Mouse (Mus musculus): ENCODE measurements around the gene Celsr2. TPM values are rescaled to one million over a fixed set of nuclear protein-coding genes. Genes with fewer than 3 reads are reported as not detected.

Celsr2 gene
- polyA plus RNA-seq, 1 experiment from 2014 or later = 14.4 TPM

DNA sequence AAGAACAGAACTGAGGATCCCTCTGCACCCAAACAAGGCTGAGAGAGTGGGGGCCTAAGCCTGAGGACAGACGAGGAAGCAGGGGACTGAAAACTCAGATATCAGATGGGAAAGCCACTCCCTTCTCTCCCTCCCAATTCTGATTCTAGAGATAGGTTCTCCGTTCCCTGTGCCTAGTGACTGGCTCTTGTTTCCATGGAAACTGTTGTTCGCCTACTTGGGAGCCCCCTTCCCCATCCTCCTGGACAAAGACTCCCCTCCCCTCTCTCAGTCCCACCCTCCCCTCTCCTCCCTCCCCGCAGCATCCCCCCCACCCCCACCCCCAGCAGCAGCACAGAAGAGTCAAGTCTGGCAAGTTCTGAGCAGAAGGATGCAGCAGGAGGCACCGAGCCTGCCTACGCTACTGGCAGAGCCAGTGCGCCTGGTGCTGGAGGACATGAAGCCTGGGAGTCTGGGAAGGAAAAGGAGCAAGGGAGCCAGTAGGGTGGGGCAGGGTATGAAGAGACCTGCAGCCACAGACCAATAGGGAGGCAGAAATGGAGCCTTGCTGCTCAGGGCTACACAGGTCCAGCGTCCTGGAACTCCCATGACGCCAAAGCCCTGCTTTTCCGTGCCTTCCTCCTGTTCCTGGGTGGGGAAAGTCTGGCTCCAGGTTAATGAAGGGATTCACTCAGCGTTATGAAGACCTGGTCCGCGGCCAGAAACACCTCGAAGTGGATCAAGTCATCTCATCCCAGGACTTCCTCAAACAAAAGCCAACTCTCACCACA is 9.6 kb downstream of the Celsr2 start:
- WGBS = 47% methylated on average over 13 of the region's 14 CpGs

DNA sequence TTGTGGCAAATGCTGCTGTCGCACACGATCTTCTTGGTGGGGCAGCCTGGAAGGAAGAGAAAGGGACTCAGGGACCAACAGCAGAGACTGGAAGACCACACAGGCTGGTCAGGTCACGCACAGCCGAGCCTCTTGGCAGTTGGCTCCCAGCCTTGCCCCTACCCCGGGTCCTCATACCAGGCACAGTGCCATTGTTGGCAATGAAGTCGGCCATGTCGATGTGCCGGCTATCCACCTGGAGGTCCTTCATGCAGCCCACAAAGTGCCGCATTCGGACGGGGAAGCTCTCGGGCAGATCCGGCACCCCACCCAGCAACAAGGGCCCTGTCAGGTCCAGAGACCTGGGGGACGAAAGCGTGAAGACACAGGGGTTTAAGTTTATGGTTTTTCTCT is 12.8 kb downstream of the Celsr2 start:
- H3K4me2 ChIP-seq (ENCODE audit: low read depth, low read length) = no peak overlapping the region
- no peaks in the 10 kb centered on the region for H3K27me3 ChIP-seq (ENCODE audit: control insufficient read depth, insufficient read depth, low read length)
- H3K9ac ChIP-seq (ENCODE audit: low read length) = no peak overlapping the region
- H3K4me3 ChIP-seq (replicated peaks; ENCODE audit: low read length) = no peak overlapping the region
- 85% methylated on average over 15 of the region's 15 CpGs for WGBS
- H3K4me1 ChIP-seq (ENCODE audit: control insufficient read depth, insufficient read depth, low read length) = peaks cover 9% of the 10 kb centered on the region; the same call in 1 of the 2 replicates
- peak overlapping the region; percentile 77 for H3K27ac ChIP-seq (ENCODE audit: low read length)
- H3K36me3 ChIP-seq (ENCODE audit: control insufficient read depth, insufficient read depth, low read length) = no peaks in the 10 kb centered on the region; the same call in 1 of the 2 replicates
- no peak for ATAC-seq (ENCODE audit: insufficient read depth, low FRiP score)
- no peaks in the 10 kb centered on the region for H3K9me3 ChIP-seq (replicated peaks; ENCODE audit: control insufficient read depth, low read length)

More for the DNA sequence above, 9.6 kb downstream of the Celsr2 start:
- Histone ChIP-seq H3K36me3 (ENCODE audit: control insufficient read depth, insufficient read depth, low read length) (no peaks in the 10 kb centered on the region; the same call in 1 of the 2 replicates), H3K9me3 (replicated peaks; ENCODE audit: control insufficient read depth, low read length) (no peaks in the 10 kb centered on the region), H3K27ac (ENCODE audit: low read length) (no peak overlapping the region), H3K4me2 (ENCODE audit: low read depth, low read length) (no peak overlapping the region), H3K27me3 (ENCODE audit: control insufficient read depth, insufficient read depth, low read length) (no peaks in the 10 kb centered on the region), H3K9ac (ENCODE audit: low read length) (peak overlapping the region; percentile 52; the same call in 1 of the 2 replicates), H3K4me1 (ENCODE audit: control insufficient read depth, insufficient read depth, low read length) (peaks cover 19% of the 10 kb centered on the region), H3K4me3 (replicated peaks; ENCODE audit: low read length) (no peak overlapping the region)
- ATAC-seq (ENCODE audit: insufficient read depth, low FRiP score) = no peak

DNA sequence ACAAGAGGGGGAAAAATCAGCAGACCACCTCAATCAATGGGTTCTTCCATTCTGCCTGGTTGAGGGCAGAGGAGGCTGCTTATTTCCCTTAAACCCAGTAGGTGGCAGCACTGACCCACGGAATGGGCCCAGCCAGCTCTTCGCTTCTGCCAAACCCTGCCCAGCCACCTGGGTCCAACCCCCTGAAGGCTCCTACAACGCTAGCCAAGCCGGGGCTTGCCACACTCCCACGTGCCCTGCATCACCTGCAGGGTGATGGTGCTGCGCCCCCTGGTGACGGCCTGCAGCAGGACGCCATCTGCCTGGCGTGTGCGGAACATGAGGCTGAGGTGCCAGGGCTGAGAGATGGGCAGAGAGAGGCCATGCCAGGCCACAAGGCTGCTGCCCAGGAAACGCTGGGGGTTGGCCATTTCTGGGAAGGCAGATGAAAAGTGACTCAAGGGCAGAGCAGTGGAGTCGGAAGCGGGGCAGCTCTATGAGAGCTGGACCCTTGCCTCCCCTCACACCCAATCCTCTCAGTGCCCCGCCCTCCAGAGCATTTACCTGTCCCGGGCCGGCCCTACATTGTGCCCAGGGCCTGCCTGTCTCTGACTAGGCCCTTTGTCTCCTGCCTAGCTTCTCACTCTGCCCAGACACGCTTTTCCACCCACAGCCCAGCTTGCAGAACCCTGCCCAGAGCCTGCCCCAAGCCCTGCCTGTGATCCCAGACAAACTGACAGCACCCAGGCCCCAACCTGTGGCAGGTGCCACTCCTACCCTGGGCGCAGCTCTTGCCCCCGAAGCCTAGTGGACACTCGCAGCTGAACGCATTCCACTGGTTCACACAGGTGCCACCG is 13.4 kb downstream of the Celsr2 start:
- Histone ChIP-seq H3K4me2 (ENCODE audit: low read depth, low read length) (peak overlapping the region; percentile 45), H3K9ac (ENCODE audit: low read length) (peak overlapping the region; percentile 41; the same call in 1 of the 2 replicates), H3K27ac (ENCODE audit: low read length) (peak overlapping the region; percentile 77), H3K27me3 (ENCODE audit: control insufficient read depth, insufficient read depth, low read length) (no peaks in the 10 kb centered on the region), H3K36me3 (ENCODE audit: control insufficient read depth, insufficient read depth, low read length) (peaks cover 3% of the 10 kb centered on the region; the same call in 1 of the 2 replicates), H3K4me3 (replicated peaks; ENCODE audit: low read length) (no peak overlapping the region), H3K9me3 (replicated peaks; ENCODE audit: control insufficient read depth, low read length) (no peaks in the 10 kb centered on the region), H3K4me1 (ENCODE audit: control insufficient read depth, insufficient read depth, low read length) (peaks cover 9% of the 10 kb centered on the region; the same call in 1 of the 2 replicates)
- 29% methylated on average over 22 of the region's 22 CpGs for WGBS
- peak; percentile 91 for ATAC-seq (ENCODE audit: insufficient read depth, low FRiP score)

DNA sequence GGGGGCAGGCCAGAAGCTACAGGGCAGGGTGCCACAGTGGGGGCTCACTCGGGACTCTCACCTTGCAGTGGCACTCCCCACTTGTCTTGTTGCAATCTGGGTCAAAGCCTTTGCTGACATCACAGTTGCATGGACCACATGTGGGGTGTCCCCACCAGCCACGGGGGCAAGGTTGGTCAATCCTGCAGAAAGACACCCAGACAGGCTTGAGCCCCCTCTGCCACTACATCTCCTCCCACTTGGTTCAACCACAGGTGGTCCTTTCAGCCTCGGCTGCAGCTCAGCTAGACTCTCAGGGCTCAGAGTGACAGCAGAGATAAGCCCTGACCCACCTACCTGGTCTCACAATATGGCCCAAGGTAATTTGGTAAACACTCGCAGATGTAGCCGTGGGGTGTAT is 14.9 kb downstream of the Celsr2 start:
- 0 out of 2 replicates have a peak, but pooled peaks cover 4% of the 10 kb centered on the region for H3K36me3 ChIP-seq (ENCODE audit: control insufficient read depth, insufficient read depth, low read length)

DNA sequence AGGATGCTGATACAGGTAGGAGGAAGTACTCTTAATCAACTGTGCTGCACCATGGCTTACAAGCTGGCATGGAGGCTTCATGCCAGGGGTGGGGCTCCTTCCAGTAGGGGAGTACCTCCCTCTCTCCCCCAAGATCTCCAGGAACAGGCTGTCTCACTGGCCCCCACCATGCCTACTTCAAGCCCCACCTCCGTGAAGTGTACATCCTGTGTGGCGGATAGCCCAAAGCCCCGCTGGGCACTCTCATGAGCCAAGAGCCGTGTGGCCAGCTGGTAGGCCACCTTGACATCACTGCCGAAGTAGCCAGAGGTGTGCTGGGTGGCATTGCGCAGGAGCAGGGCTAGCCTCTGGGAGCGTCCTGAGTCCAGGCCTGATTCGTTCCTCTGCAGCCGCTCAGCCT is 17.1 kb downstream of the Celsr2 start:
- WGBS = 86% methylated on average over 9 of the region's 9 CpGs

More for the DNA sequence above, 14.9 kb downstream of the Celsr2 start:
- H3K27ac ChIP-seq (ENCODE audit: low read length) = no peak overlapping the region
- peaks cover 3% of the 10 kb centered on the region; the same call in 1 of the 2 replicates for H3K4me1 ChIP-seq (ENCODE audit: control insufficient read depth, insufficient read depth, low read length)
- WGBS = 78% methylated on average over 5 of the region's 5 CpGs
- H3K27me3 ChIP-seq (ENCODE audit: control insufficient read depth, insufficient read depth, low read length) = no peaks in the 10 kb centered on the region
- no peak for ATAC-seq (ENCODE audit: insufficient read depth, low FRiP score)
- no peak overlapping the region for H3K4me3 ChIP-seq (replicated peaks; ENCODE audit: low read length)
- no peaks in the 10 kb centered on the region for H3K9me3 ChIP-seq (replicated peaks; ENCODE audit: control insufficient read depth, low read length)
- no peak overlapping the region for H3K4me2 ChIP-seq (ENCODE audit: low read depth, low read length)
- H3K9ac ChIP-seq (ENCODE audit: low read length) = no peak overlapping the region

DNA sequence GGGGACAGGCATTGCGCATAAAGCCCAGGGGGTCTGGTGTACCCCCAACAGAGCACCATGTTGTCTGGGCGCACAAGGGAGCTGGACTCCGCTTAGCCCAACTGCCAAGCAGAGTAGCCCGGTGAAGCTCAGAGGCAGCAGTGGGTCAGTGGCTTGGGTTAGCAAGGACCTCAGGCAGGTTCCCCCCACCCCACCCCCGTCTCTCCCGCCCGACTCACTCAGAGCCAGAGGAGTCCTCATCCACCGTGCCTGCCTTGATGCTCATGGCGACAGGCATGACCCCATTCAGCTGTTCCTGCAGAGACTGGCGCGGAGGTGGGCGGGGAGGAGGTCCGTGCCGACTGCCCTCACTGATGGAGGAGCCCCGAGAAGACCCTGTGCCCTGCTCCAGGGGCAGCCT is 22.6 kb downstream of the Celsr2 start:
- WGBS = 54% methylated on average over 15 of the region's 15 CpGs
- Histone ChIP-seq H3K4me3 (replicated peaks; ENCODE audit: low read length) (no peak overlapping the region), H3K4me2 (ENCODE audit: low read depth, low read length) (0 out of 2 replicates have a peak overlapping the region, but pooled peaks have one; percentile 33), H3K9me3 (replicated peaks; ENCODE audit: control insufficient read depth, low read length) (no peaks in the 10 kb centered on the region), H3K4me1 (ENCODE audit: control insufficient read depth, insufficient read depth, low read length) (peaks cover 18% of the 10 kb centered on the region), H3K27me3 (ENCODE audit: control insufficient read depth, insufficient read depth, low read length) (no peaks in the 10 kb centered on the region), H3K9ac (ENCODE audit: low read length) (peak overlapping the region; percentile 45; the same call in 1 of the 2 replicates), H3K36me3 (ENCODE audit: control insufficient read depth, insufficient read depth, low read length) (0 out of 2 replicates have a peak, but pooled peaks cover 4% of the 10 kb centered on the region), H3K27ac (ENCODE audit: low read length) (no peak overlapping the region)
- ATAC-seq (ENCODE audit: insufficient read depth, low FRiP score) = no peak

More for the DNA sequence above, 17.1 kb downstream of the Celsr2 start:
- Histone ChIP-seq H3K4me1 (ENCODE audit: control insufficient read depth, insufficient read depth, low read length) (peaks cover 3% of the 10 kb centered on the region; the same call in 1 of the 2 replicates), H3K27ac (ENCODE audit: low read length) (no peak overlapping the region), H3K27me3 (ENCODE audit: control insufficient read depth, insufficient read depth, low read length) (no peaks in the 10 kb centered on the region), H3K36me3 (ENCODE audit: control insufficient read depth, insufficient read depth, low read length) (0 out of 2 replicates have a peak, but pooled peaks cover 4% of the 10 kb centered on the region), H3K4me2 (ENCODE audit: low read depth, low read length) (no peak overlapping the region), H3K4me3 (replicated peaks; ENCODE audit: low read length) (no peak overlapping the region), H3K9me3 (replicated peaks; ENCODE audit: control insufficient read depth, low read length) (no peaks in the 10 kb centered on the region), H3K9ac (ENCODE audit: low read length) (no peak overlapping the region)
- no peak for ATAC-seq (ENCODE audit: insufficient read depth, low FRiP score)

DNA sequence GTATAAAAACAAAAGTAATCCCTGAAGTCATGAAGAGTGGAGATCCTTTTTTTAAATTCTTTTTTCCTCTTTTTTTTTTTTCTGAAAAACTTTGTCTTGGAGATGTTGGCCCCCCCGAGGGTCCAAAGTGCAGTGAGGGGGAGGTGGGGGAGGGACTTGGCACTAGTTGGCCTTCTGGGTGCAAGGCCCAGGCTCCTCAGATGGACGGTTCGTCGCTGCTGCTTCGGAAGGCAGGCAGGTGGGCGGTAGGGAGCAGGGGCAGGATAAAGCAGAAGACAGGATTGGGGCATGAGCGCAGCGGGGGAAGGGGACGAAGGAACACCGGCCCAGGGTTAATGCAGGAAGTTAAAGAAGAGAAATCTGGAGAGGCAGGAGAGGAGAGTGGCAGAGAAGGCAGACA is 23.1 kb downstream of the Celsr2 start:
- H3K27me3 ChIP-seq (ENCODE audit: control insufficient read depth, insufficient read depth, low read length) = no peaks in the 10 kb centered on the region
- peak overlapping the region; percentile 33; the same call in 1 of the 2 replicates for H3K4me2 ChIP-seq (ENCODE audit: low read depth, low read length)
- H3K27ac ChIP-seq (ENCODE audit: low read length) = no peak overlapping the region
- no peak overlapping the region for H3K4me3 ChIP-seq (replicated peaks; ENCODE audit: low read length)
- no peaks in the 10 kb centered on the region for H3K9me3 ChIP-seq (replicated peaks; ENCODE audit: control insufficient read depth, low read length)
- H3K9ac ChIP-seq (ENCODE audit: low read length) = peak overlapping the region; percentile 45; the same call in 1 of the 2 replicates
- peaks cover 18% of the 10 kb centered on the region for H3K4me1 ChIP-seq (ENCODE audit: control insufficient read depth, insufficient read depth, low read length)
- 0 out of 2 replicates have a peak, but pooled peaks cover 4% of the 10 kb centered on the region for H3K36me3 ChIP-seq (ENCODE audit: control insufficient read depth, insufficient read depth, low read length)
- ATAC-seq (ENCODE audit: insufficient read depth, low FRiP score) = no peak
- WGBS = 15% methylated on average over 10 of the region's 10 CpGs

DNA sequence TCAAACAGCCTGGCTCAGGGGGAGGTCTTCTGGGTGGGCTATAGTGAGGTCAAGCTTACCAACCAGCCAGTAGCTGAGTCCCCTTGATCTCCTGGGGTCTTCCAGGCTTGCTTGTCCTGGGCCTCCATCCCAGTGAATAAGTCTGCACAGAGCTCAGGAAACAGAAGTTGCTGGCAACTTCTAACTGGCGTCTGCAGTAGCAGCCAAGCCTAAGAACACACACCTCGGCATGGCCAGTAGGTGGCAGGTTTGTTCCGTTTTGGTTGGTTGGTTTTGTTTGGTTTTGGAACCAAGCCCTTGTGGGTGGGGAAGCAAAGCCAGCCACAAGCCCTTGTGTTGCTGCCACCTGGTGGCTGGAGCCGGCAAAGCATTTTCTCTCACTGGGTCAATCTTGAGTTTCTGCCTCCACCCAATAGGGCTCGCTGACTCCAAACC is 26.2 kb downstream of the Celsr2 start:
- H3K36me3 ChIP-seq (ENCODE audit: control insufficient read depth, insufficient read depth, low read length) = 0 out of 2 replicates have a peak, but pooled peaks cover 4% of the 10 kb centered on the region
- no peaks in the 10 kb centered on the region for H3K27me3 ChIP-seq (ENCODE audit: control insufficient read depth, insufficient read depth, low read length)
- H3K27ac ChIP-seq (ENCODE audit: low read length) = peak overlapping the region; percentile 59; the same call in 1 of the 2 replicates
- no peak overlapping the region for H3K4me2 ChIP-seq (ENCODE audit: low read depth, low read length)
- no peak overlapping the region for H3K4me3 ChIP-seq (replicated peaks; ENCODE audit: low read length)
- 0% methylated on average over 5 of the region's 5 CpGs for WGBS
- no peaks in the 10 kb centered on the region for H3K9me3 ChIP-seq (replicated peaks; ENCODE audit: control insufficient read depth, low read length)
- H3K4me1 ChIP-seq (ENCODE audit: control insufficient read depth, insufficient read depth, low read length) = peaks cover 31% of the 10 kb centered on the region
- H3K9ac ChIP-seq (ENCODE audit: low read length) = peak overlapping the region; percentile 56
- ATAC-seq (ENCODE audit: insufficient read depth, low FRiP score) = peak; percentile 82
